Mouse (Mus musculus) frontal cortex, postnatal 10 days (tissue): ENCODE data around the gene Fgf12.

Experiments
- DNase-seq, 2 experiments: peaks; one replicate each; pipeline ENCODE4 v3.0.0; 2022; ENCODE audit warnings: low spot score in 2 of 2, mixed read lengths in 1 of 2

The Fgf12 gene

GRCm38 (mm10) chr16:28335025-28335424, 417.8 kb downstream of the Fgf12 start:
- no peak for DNase-seq

GRCm38 (mm10) chr16:28323576-28323975, 429.3 kb downstream of the Fgf12 start:
- DNase-seq = no peak

GRCm38 (mm10) chr16:28311618-28312017, 441.2 kb downstream of the Fgf12 start:
- DNase-seq = no peak

GRCm38 (mm10) chr16:28303889-28304288, 449.0 kb downstream of the Fgf12 start:
- no peak for DNase-seq

- DNase-seq = no peak
These were observed 463.1 kb downstream of the Fgf12 start for GRCm38 (mm10) chr16:28289689-28290330.

GRCm38 (mm10) chr16:28257904-28258303, 495.0 kb downstream of the Fgf12 start:
- DNase-seq = no peak

GRCm38 (mm10) chr16:28254303-28254702, 498.6 kb downstream of the Fgf12 start:
- no peak for DNase-seq

- no peak for DNase-seq
These were observed 500.9 kb downstream of the Fgf12 start for GRCm38 (mm10) chr16:28251930-28252329.

- DNase-seq = no peak
These were observed 509.8 kb downstream of the Fgf12 start for GRCm38 (mm10) chr16:28242867-28243649.

- no peak for DNase-seq
These were observed 513.5 kb downstream of the Fgf12 start for GRCm38 (mm10) chr16:28239382-28239781.

- DNase-seq = peak in 1 of 2 experiments; percentile 18
These were observed 514.6 kb downstream of the Fgf12 start for GRCm38 (mm10) chr16:28238019-28238868.

GRCm38 (mm10) chr16:28215930-28216329, 536.9 kb downstream of the Fgf12 start:
- no peak for DNase-seq

- DNase-seq = no peak
These were observed 540.5 kb downstream of the Fgf12 start for GRCm38 (mm10) chr16:28212411-28212810.

- no peak for DNase-seq
These were observed 596.4 kb downstream of the Fgf12 start for GRCm38 (mm10) chr16:28156443-28156842.

GRCm38 (mm10) chr16:28140972-28141371, 611.9 kb downstream of the Fgf12 start:
- no peak for DNase-seq

GRCm38 (mm10) chr16:28127006-28127405, 625.9 kb downstream of the Fgf12 start:
- DNase-seq = no peak
